Mouse (Mus musculus): ENCODE data around the gene Sec14l1. TPM values are rescaled to one million over a fixed set of nuclear protein-coding genes. Genes with fewer than 3 reads are reported as not detected.

The Sec14l1 gene
- polyA plus RNA-seq, 1 experiment from 2014 or later = 29.7 TPM

GRCm38 (mm10) chr11:117091845-117092244 lies 23.1 kb upstream of the Sec14l1 start:
- DNase-seq (ENCODE audit: low spot score) (peak; percentile 64), ATAC-seq (ENCODE audit: insufficient number of reproducible peaks, low FRiP score, low TSS enrichment, low read depth) (peak; percentile 39; the same call in 1 of the 2 replicates)
- H3K9ac ChIP-seq (ENCODE audit: low read length) = 0 out of 2 replicates have a peak overlapping the region, but pooled peaks have one; percentile 12
- H3K27ac ChIP-seq (replicated peaks; ENCODE audit: low read depth, low read length) = no peak overlapping the region
- H3K4me2 ChIP-seq (ENCODE audit: low read depth, severe bottlenecking) = peak overlapping the region; percentile 47
- H3K4me1 ChIP-seq (ENCODE audit: control insufficient read depth, insufficient read depth, low read length) = peaks cover 18% of the 10 kb centered on the region
- no peaks in the 10 kb centered on the region for H3K9me3 ChIP-seq (ENCODE audit: control insufficient read depth, low read length)
- no peaks in the 10 kb centered on the region for H3K27me3 ChIP-seq (ENCODE audit: control insufficient read depth, insufficient read depth, low read length)
- H3K4me3 ChIP-seq (ENCODE audit: low read depth, low read length) = 0 out of 2 replicates have a peak overlapping the region, but pooled peaks have one; percentile 6
- WGBS = 5% methylated on average over 22 of the region's 22 CpGs
- no peaks in the 10 kb centered on the region for H3K36me3 ChIP-seq (ENCODE audit: control insufficient read depth, insufficient read depth, low read length)

GRCm38 (mm10) chr11:117092711-117093110 lies 22.3 kb upstream of the Sec14l1 start:
- H3K9ac ChIP-seq (ENCODE audit: low read length) = no peak overlapping the region

GRCm38 (mm10) chr11:117093900-117094552 lies 20.9 kb upstream of the Sec14l1 start:
- Histone ChIP-seq H3K27ac (replicated peaks; ENCODE audit: low read depth, low read length) (no peak overlapping the region), H3K27me3 (ENCODE audit: control insufficient read depth, insufficient read depth, low read length) (no peaks in the 10 kb centered on the region), H3K4me2 (ENCODE audit: low read depth, severe bottlenecking) (no peak overlapping the region), H3K9ac (ENCODE audit: low read length) (no peak overlapping the region), H3K4me3 (ENCODE audit: low read depth, low read length) (no peak overlapping the region), H3K36me3 (ENCODE audit: control insufficient read depth, insufficient read depth, low read length) (no peaks in the 10 kb centered on the region), H3K9me3 (ENCODE audit: control insufficient read depth, low read length) (no peaks in the 10 kb centered on the region), H3K4me1 (ENCODE audit: control insufficient read depth, insufficient read depth, low read length) (peaks cover 18% of the 10 kb centered on the region)
- 87% methylated on average over 5 of the region's 5 CpGs for WGBS
- DNase-seq (ENCODE audit: low spot score) (no peak), ATAC-seq (ENCODE audit: insufficient number of reproducible peaks, low FRiP score, low TSS enrichment, low read depth) (no peak)

More at GRCm38 (mm10) chr11:117092711-117093110, 22.3 kb upstream of the Sec14l1 start:
- Histone ChIP-seq H3K4me3 (ENCODE audit: low read depth, low read length) (no peak overlapping the region), H3K36me3 (ENCODE audit: control insufficient read depth, insufficient read depth, low read length) (no peaks in the 10 kb centered on the region), H3K27ac (replicated peaks; ENCODE audit: low read depth, low read length) (no peak overlapping the region), H3K4me2 (ENCODE audit: low read depth, severe bottlenecking) (no peak overlapping the region), H3K27me3 (ENCODE audit: control insufficient read depth, insufficient read depth, low read length) (no peaks in the 10 kb centered on the region), H3K4me1 (ENCODE audit: control insufficient read depth, insufficient read depth, low read length) (peaks cover 18% of the 10 kb centered on the region), H3K9me3 (ENCODE audit: control insufficient read depth, low read length) (no peaks in the 10 kb centered on the region)
- ATAC-seq (ENCODE audit: insufficient number of reproducible peaks, low FRiP score, low TSS enrichment, low read depth) (no peak), DNase-seq (ENCODE audit: low spot score) (no peak)
- WGBS = 24% methylated on average over 8 of the region's 8 CpGs

- no peak for ATAC-seq (ENCODE audit: insufficient number of reproducible peaks, low FRiP score, low TSS enrichment, low read depth)
These were observed 20.3 kb upstream of the Sec14l1 start for GRCm38 (mm10) chr11:117094646-117095045.

GRCm38 (mm10) chr11:117097021-117097420 lies 17.9 kb upstream of the Sec14l1 start:
- no peak overlapping the region for H3K4me3 ChIP-seq (ENCODE audit: low read depth, low read length)
- H3K9me3 ChIP-seq (ENCODE audit: control insufficient read depth, low read length) = no peaks in the 10 kb centered on the region
- peaks cover 7% of the 10 kb centered on the region for H3K4me1 ChIP-seq (ENCODE audit: control insufficient read depth, insufficient read depth, low read length)
- no peaks in the 10 kb centered on the region for H3K36me3 ChIP-seq (ENCODE audit: control insufficient read depth, insufficient read depth, low read length)
- no peak for DNase-seq (ENCODE audit: low spot score)
- ATAC-seq (ENCODE audit: insufficient number of reproducible peaks, low FRiP score, low TSS enrichment, low read depth) = no peak
- no peak overlapping the region for H3K9ac ChIP-seq (ENCODE audit: low read length)
- H3K4me2 ChIP-seq (ENCODE audit: low read depth, severe bottlenecking) = no peak overlapping the region
- 83% methylated on average over 9 of the region's 9 CpGs for WGBS
- no peak overlapping the region for H3K27ac ChIP-seq (replicated peaks; ENCODE audit: low read depth, low read length)
- no peaks in the 10 kb centered on the region for H3K27me3 ChIP-seq (ENCODE audit: control insufficient read depth, insufficient read depth, low read length)

More at GRCm38 (mm10) chr11:117094646-117095045, 20.3 kb upstream of the Sec14l1 start:
- H3K4me3 ChIP-seq (ENCODE audit: low read depth, low read length) = no peak overlapping the region
- no peaks in the 10 kb centered on the region for H3K9me3 ChIP-seq (ENCODE audit: control insufficient read depth, low read length)
- H3K27ac ChIP-seq (replicated peaks; ENCODE audit: low read depth, low read length) = no peak overlapping the region
- DNase-seq (ENCODE audit: low spot score) = no peak
- no peak overlapping the region for H3K9ac ChIP-seq (ENCODE audit: low read length)
- WGBS = 93% methylated on average over 9 of the region's 9 CpGs
- H3K4me1 ChIP-seq (ENCODE audit: control insufficient read depth, insufficient read depth, low read length) = peaks cover 18% of the 10 kb centered on the region
- no peak overlapping the region for H3K4me2 ChIP-seq (ENCODE audit: low read depth, severe bottlenecking)
- H3K27me3 ChIP-seq (ENCODE audit: control insufficient read depth, insufficient read depth, low read length) = no peaks in the 10 kb centered on the region
- H3K36me3 ChIP-seq (ENCODE audit: control insufficient read depth, insufficient read depth, low read length) = no peaks in the 10 kb centered on the region

GRCm38 (mm10) chr11:117098155-117098554 lies 16.8 kb upstream of the Sec14l1 start:
- H3K36me3 ChIP-seq (ENCODE audit: control insufficient read depth, insufficient read depth, low read length) = no peaks in the 10 kb centered on the region
- 32% methylated on average over 5 of the region's 5 CpGs for WGBS
- no peaks in the 10 kb centered on the region for H3K27me3 ChIP-seq (ENCODE audit: control insufficient read depth, insufficient read depth, low read length)
- no peaks in the 10 kb centered on the region for H3K9me3 ChIP-seq (ENCODE audit: control insufficient read depth, low read length)
- no peak overlapping the region for H3K4me3 ChIP-seq (ENCODE audit: low read depth, low read length)
- H3K4me1 ChIP-seq (ENCODE audit: control insufficient read depth, insufficient read depth, low read length) = no peaks in the 10 kb centered on the region
- no peak for ATAC-seq (ENCODE audit: insufficient number of reproducible peaks, low FRiP score, low TSS enrichment, low read depth)
- DNase-seq (ENCODE audit: low spot score) = no peak
- no peak overlapping the region for H3K9ac ChIP-seq (ENCODE audit: low read length)
- no peak overlapping the region for H3K4me2 ChIP-seq (ENCODE audit: low read depth, severe bottlenecking)
- no peak overlapping the region for H3K27ac ChIP-seq (replicated peaks; ENCODE audit: low read depth, low read length)

GRCm38 (mm10) chr11:117098784-117099183 lies 16.2 kb upstream of the Sec14l1 start:
- H3K27me3 ChIP-seq (ENCODE audit: control insufficient read depth, insufficient read depth, low read length) = no peaks in the 10 kb centered on the region
- H3K4me2 ChIP-seq (ENCODE audit: low read depth, severe bottlenecking) = no peak overlapping the region

GRCm38 (mm10) chr11:117099372-117099771 lies 15.6 kb upstream of the Sec14l1 start:
- Histone ChIP-seq H3K36me3 (ENCODE audit: control insufficient read depth, insufficient read depth, low read length) (no peaks in the 10 kb centered on the region), H3K9me3 (ENCODE audit: control insufficient read depth, low read length) (no peaks in the 10 kb centered on the region), H3K9ac (ENCODE audit: low read length) (no peak overlapping the region), H3K4me1 (ENCODE audit: control insufficient read depth, insufficient read depth, low read length) (no peaks in the 10 kb centered on the region), H3K4me3 (ENCODE audit: low read depth, low read length) (no peak overlapping the region), H3K27ac (replicated peaks; ENCODE audit: low read depth, low read length) (no peak overlapping the region), H3K4me2 (ENCODE audit: low read depth, severe bottlenecking) (no peak overlapping the region), H3K27me3 (ENCODE audit: control insufficient read depth, insufficient read depth, low read length) (no peaks in the 10 kb centered on the region)
- WGBS = 67% methylated on average over 2 of the region's 2 CpGs
- DNase-seq (ENCODE audit: low spot score) (no peak), ATAC-seq (ENCODE audit: insufficient number of reproducible peaks, low FRiP score, low TSS enrichment, low read depth) (no peak)

More at GRCm38 (mm10) chr11:117098784-117099183, 16.2 kb upstream of the Sec14l1 start:
- Histone ChIP-seq H3K9ac (ENCODE audit: low read length) (no peak overlapping the region), H3K4me1 (ENCODE audit: control insufficient read depth, insufficient read depth, low read length) (no peaks in the 10 kb centered on the region), H3K27ac (replicated peaks; ENCODE audit: low read depth, low read length) (no peak overlapping the region), H3K36me3 (ENCODE audit: control insufficient read depth, insufficient read depth, low read length) (no peaks in the 10 kb centered on the region), H3K4me3 (ENCODE audit: low read depth, low read length) (no peak overlapping the region), H3K9me3 (ENCODE audit: control insufficient read depth, low read length) (no peaks in the 10 kb centered on the region)
- DNase-seq (ENCODE audit: low spot score) (no peak), ATAC-seq (ENCODE audit: insufficient number of reproducible peaks, low FRiP score, low TSS enrichment, low read depth) (no peak)
- WGBS = 84% methylated on average over 3 of the region's 3 CpGs
